Mouse (Mus musculus): ENCODE results near the gene Tfap2b. TPM values are rescaled to one million over a fixed set of nuclear protein-coding genes. Genes with fewer than 3 reads are reported as not detected.

Gene Tfap2b
- total and polyA plus RNA-seq, 2 experiments from 2014 or later = not detected

- no peak for TF ChIP-seq EP300 (IDR thresholded peaks at IDR 0.05; ENCODE audit: low read depth)
- TF ChIP-seq CTCF (IDR thresholded peaks at IDR 0.05; ENCODE audit: low read depth) = no peak
- Histone ChIP-seq H3K4me2 (ENCODE audit: low read depth, low read length) (no peak overlapping the region), H3K4me1 (ENCODE audit: control insufficient read depth, insufficient read depth) (no peaks in the 10 kb centered on the region), H3K9ac (replicated peaks; ENCODE audit: low read depth, low read length) (no peak overlapping the region), H3K36me3 (replicated peaks; ENCODE audit: control insufficient read depth, insufficient read depth, low read length) (no peaks in the 10 kb centered on the region), H3K27ac (ENCODE audit: low read depth) (no peak overlapping the region), H3K4me3 (ENCODE audit: low read depth, low read length) (no peak overlapping the region), H3K9me3 (replicated peaks; ENCODE audit: control insufficient read depth, low read length) (no peaks in the 10 kb centered on the region), H3K27me3 (ENCODE audit: control insufficient read depth, insufficient read depth, low read length) (no peaks in the 10 kb centered on the region)
- ATAC-seq (ENCODE audit: insufficient read depth, low read depth) = no peak
- 61% methylated on average over 1 of the region's 1 CpGs for WGBS
- no peak for DNase-seq (ENCODE audit: low spot score)
Observed at GRCm38 (mm10) chr1:19269596-19269995, 60.9 kb downstream of the Tfap2b start.

Other genes with a start within 250 kb of the Tfap2b start
- not detected in 2 replicates for gene Tfap2d, start 105.9 kb upstream of the Tfap2b start, total RNA-seq (2014; rRNA removed; ENCODE audit: low replicate concordance)
- not detected in 2 replicates for gene Tfap2d, start 105.9 kb upstream of the Tfap2b start, polyA plus RNA-seq (2015; fragmentation: Nextera tagmentation; extraction: Ambion mirVana)